Mouse (Mus musculus) bone marrow macrophage, adult 2 months (primary cell): ENCODE data around the gene Fkbp5.

Experiments
- CTCF ChIP-seq: IDR thresholded peaks from 2 replicates; pipeline ENCODE4 v1.5.1; 2012; ENCODE audit warnings: low read depth, mild to moderate bottlenecking, low read length, moderate library complexity
- POLR2A ChIP-seq: IDR thresholded peaks from 2 replicates; pipeline ENCODE4 v1.6.1; 2012; ENCODE audit warnings: mild to moderate bottlenecking, low read depth, low read length, borderline replicate concordance

- no peak for TF ChIP-seq POLR2A
- TF ChIP-seq CTCF, result no peak
Measured at GRCm38 (mm10) chr17:28488258-28489013, 28.9 kb downstream of the Fkbp5 start.
